ENCODE assay signal across 9 mouse cellular contexts in the genomic region with DNA sequence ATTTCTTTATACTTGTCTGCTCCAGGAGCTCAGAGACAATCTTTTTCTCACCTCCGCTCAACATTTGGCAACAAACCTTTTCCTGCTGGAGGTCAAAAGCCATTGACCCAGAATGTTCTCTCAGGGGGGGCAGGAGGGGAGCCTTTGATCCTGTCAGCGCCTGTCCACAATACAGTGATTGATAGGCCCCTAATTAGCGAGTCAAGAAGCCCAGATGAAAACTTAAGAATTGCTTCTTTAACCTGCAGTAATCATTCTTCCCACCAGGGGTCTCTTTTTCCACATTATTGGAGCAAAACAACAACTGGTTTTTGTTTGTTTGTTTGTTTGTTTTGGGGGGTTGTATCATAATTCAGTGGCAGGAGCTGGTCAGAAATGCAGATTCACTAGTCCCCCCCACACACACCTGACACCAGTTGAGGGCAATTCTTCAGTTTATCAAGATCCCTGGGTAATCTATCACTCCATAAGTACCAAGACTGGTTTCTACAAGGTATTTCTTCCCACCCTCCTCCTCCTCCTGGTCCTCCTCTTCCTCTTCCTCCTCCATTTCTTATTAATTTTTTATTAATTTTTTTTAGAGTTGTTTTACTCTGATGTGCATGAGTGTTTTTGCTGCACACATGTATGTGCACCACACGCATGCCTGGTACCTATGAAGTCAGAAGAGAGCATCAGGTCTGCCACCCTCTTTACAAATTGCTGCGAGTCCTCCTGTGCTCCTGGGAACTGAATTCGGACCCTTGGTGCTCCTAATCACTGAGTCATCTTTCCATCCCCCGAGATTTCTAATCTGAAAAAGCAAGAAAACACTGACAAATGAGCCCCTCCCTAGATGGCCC. TPM values are rescaled to one million over a fixed set of nuclear protein-coding genes. Genes with fewer than 3 reads are reported as not detected.
A peak's percentile ranks its signal among the peaks of the same experiment; 100 is the strongest.
DNase-seq lines count a peak whose midpoint lies in the region; ATAC-seq lines count a peak whose summit lies in the region.
"Had no signal": no experiment of that assay in that cellular context is flagged by ENCODE, and none has a peak within 500 bp of the region (broad histone marks: within the 10 kb centered on the region; RNA-seq: fewer than 3 reads in every experiment).

No protein-coding gene starts in this region.

- peaks cover 37% of the 10 kb centered on the region for H3K36me3 ChIP-seq in heart, embryonic 14.5 days (ENCODE audit: control insufficient read depth, insufficient read depth, low read length)
- no peaks in the 10 kb centered on the region for H3K36me3 ChIP-seq in midbrain, embryonic 13.5 days

- DNase-seq in cerebellum, postnatal 14 days, result peak; percentile 46 to 61
- no peak for DNase-seq in cerebellum, adult 11 months
- DNase-seq in ovary, postnatal 14 days (ENCODE audit: low spot score), result peak; percentile 0
- no peak for DNase-seq in ovary, postnatal 10 days (ENCODE audit: low spot score)
- no peak for DNase-seq in adrenal gland, adult 18-20 months (ENCODE audit: low spot score in 2 of 2)
- DNase-seq in spleen, postnatal 14 days (ENCODE audit: low spot score in 2 of 2), result no peak

- peak overlapping the region; percentile 52 to 62; a peak in 3 of 4 replicates for H3K27ac ChIP-seq in heart, embryonic 14.5 days (replicated peaks in 1 of 2; ENCODE audit: control insufficient read depth in 1 of 2, insufficient read depth in 1 of 2, low read depth in 2 of 2, low read length in 2 of 2)
- H3K27ac ChIP-seq in midbrain, embryonic 13.5 days, result no peak overlapping the region

- peak overlapping the region; percentile 16; the same call in 1 of the 2 replicates for H3K9ac ChIP-seq in heart, embryonic 14.5 days (ENCODE audit: low read length)
- H3K9ac ChIP-seq in midbrain, embryonic 13.5 days (replicated peaks), result no peak overlapping the region

- ATAC-seq in heart, embryonic 14.5 days (ENCODE audit: insufficient number of reproducible peaks, insufficient read depth, low FRiP score, low read depth), result 0 out of 2 replicates have a peak, but pooled peaks have one; percentile 29
- ATAC-seq in midbrain, embryonic 13.5 days, result peak; percentile 65

- no peaks in the 10 kb centered on the region for H3K9me3 ChIP-seq in heart, embryonic 14.5 days (ENCODE audit: control insufficient read depth, low read length)
- no peaks in the 10 kb centered on the region for H3K9me3 ChIP-seq in midbrain, embryonic 13.5 days

- no peak overlapping the region for H3K4me3 ChIP-seq in heart, embryonic 14.5 days (ENCODE audit: control insufficient read depth in 1 of 2, insufficient read depth in 1 of 2, low read depth in 1 of 2, low read length in 2 of 2)
- no peak overlapping the region for H3K4me3 ChIP-seq in midbrain, embryonic 13.5 days (replicated peaks)

- 25% methylated on average over 7 of the region's 7 CpGs for WGBS in heart, embryonic 14.5 days
- 32% methylated on average over 7 of the region's 7 CpGs for WGBS in midbrain, embryonic 13.5 days

- no peaks in the 10 kb centered on the region for H3K27me3 ChIP-seq in heart, embryonic 14.5 days (ENCODE audit: control insufficient read depth, insufficient read depth, low read length)
- no peaks in the 10 kb centered on the region for H3K27me3 ChIP-seq in midbrain, embryonic 13.5 days

- H3K4me2 ChIP-seq in heart, embryonic 14.5 days (ENCODE audit: low read length), result no peak overlapping the region
- H3K4me2 ChIP-seq in midbrain, embryonic 13.5 days (replicated peaks), result no peak overlapping the region

- H3K4me1 ChIP-seq in heart, embryonic 14.5 days (ENCODE audit: control insufficient read depth in 2 of 2, insufficient read depth in 2 of 2, low read length in 2 of 2), result peaks cover 7 to 11% of the 10 kb centered on the region in 2 experiments
- 0 out of 2 replicates have a peak, but pooled peaks cover 2% of the 10 kb centered on the region for H3K4me1 ChIP-seq in midbrain, embryonic 13.5 days (replicated peaks)

RNA-seq across cellular contexts. Expression of a gene that starts 8.6 kb away (rescaled TPM):
- 420 and 520 TPM in 2 replicates for polyA plus RNA-seq in heart, embryonic 14.5 days (2014; fragmentation: Nextera tagmentation; extraction: Ambion mirVana)
- not detected in 2 replicates for polyA plus RNA-seq in midbrain, embryonic 13.5 days (2015; fragmentation: Nextera tagmentation; extraction: Ambion mirVana)
- total RNA-seq in adrenal gland, adult 18-20 months (2021), result not detected
- total RNA-seq: hematopoietic stem cell, adult 5-6 weeks had no signal

RNA-seq across cellular contexts. Expression of a gene that starts 27.8 kb away (rescaled TPM):
- 44.2 and 45.7 TPM in 2 replicates for polyA plus RNA-seq in heart, embryonic 14.5 days (2014; fragmentation: Nextera tagmentation; extraction: Ambion mirVana)
- 87.3 and 94.2 TPM in 2 replicates for polyA plus RNA-seq in midbrain, embryonic 13.5 days (2015; fragmentation: Nextera tagmentation; extraction: Ambion mirVana)
- total RNA-seq in adrenal gland, adult 18-20 months (2021), result 10 to 100 TPM; 13.7 to 13.9 TPM

RNA-seq across cellular contexts. Expression of a gene that starts 54.0 kb away (rescaled TPM):
- 0.07 TPM in 1 of 2 replicates, not detected in the other for polyA plus RNA-seq in heart, embryonic 14.5 days (2014; fragmentation: Nextera tagmentation; extraction: Ambion mirVana)
- 2.5 and 3.1 TPM in 2 replicates for polyA plus RNA-seq in midbrain, embryonic 13.5 days (2015; fragmentation: Nextera tagmentation; extraction: Ambion mirVana)
- total RNA-seq in adrenal gland, adult 18-20 months (2021), result not detected
- total RNA-seq: hematopoietic stem cell, adult 5-6 weeks had no signal

Comparison
In these comparisons a context has a peak if more than half of its experiments do, and no peak if none do; other contexts are left out.
1. DNase-seq: peak in cerebellum, postnatal 14 days (2 of 2) and ovary, postnatal 14 days (single experiment); none in cerebellum, adult 11 months (single experiment), ovary, postnatal 10 days (single experiment), adrenal gland, adult 18-20 months (0 of 2) and spleen, postnatal 14 days (0 of 2).
2. RNA of a gene that starts 8.6 kb away (polyA plus RNA-seq): 420 to 520 TPM in heart, embryonic 14.5 days; not detected in midbrain, embryonic 13.5 days; every median in the first group is over 100 times any median in the second.